Mouse (Mus musculus) small intestine, adult 2 months (tissue): ENCODE results near the gene Tnn. TPM values are rescaled to one million over a fixed set of nuclear protein-coding genes. Genes with fewer than 3 reads are reported as not detected.

Experiments used
- H3K27ac ChIP-seq: fragments of 200-500 bp; 2 replicates; pipeline ENCODE4 v1.5.1; 2012; ENCODE audit warnings: low read depth, low read length, control low read depth, inconsistent platforms; ENCODE audit not compliant: insufficient read depth
- H3K27me3 ChIP-seq: fragments of 200-500 bp; 2 replicates; pipeline ENCODE4 v1.6.1; 2012; ENCODE audit warnings: mild to moderate bottlenecking, moderate library complexity, low read length, inconsistent platforms; ENCODE audit not compliant: control insufficient read depth, insufficient read depth
- H3K36me3 ChIP-seq: fragments of 200-500 bp; 2 replicates; pipeline ENCODE4 v1.6.1; 2012; ENCODE audit warnings: mild to moderate bottlenecking, low read length, control low read depth, inconsistent platforms; ENCODE audit not compliant: control insufficient read depth, insufficient read depth
- H3K4me1 ChIP-seq: fragments of 200-500 bp; 2 replicates; pipeline ENCODE4 v1.6.1; 2012; ENCODE audit warnings: low read length, inconsistent platforms, mixed read lengths; ENCODE audit not compliant: control insufficient read depth, insufficient read depth, insufficient read length
- H3K4me3 ChIP-seq: fragments of 200-500 bp; 2 replicates; pipeline ENCODE4 v1.5.1; 2012; ENCODE audit warnings: low read depth, mild to moderate bottlenecking, control low read depth, inconsistent platforms, low read length, moderate library complexity
- CTCF ChIP-seq: fragments of 200-500 bp; IDR thresholded peaks from 2 replicates; pipeline ENCODE4 v1.5.1; 2012; ENCODE audit warnings: low read depth, mild to moderate bottlenecking, control low read depth, inconsistent platforms, low read length, moderate library complexity, mixed read lengths; ENCODE audit not compliant: insufficient replicate concordance, insufficient read length; ENCODE audit errors: extremely low read depth
- POLR2A ChIP-seq: fragments of 200-500 bp; IDR thresholded peaks from 2 replicates; pipeline ENCODE4 v1.6.1; 2012; ENCODE audit warnings: low read depth, mild to moderate bottlenecking, control low read depth, inconsistent platforms, low read length, moderate library complexity
- WGBS: fragments of 180-500 bp; shearing (Covaris S2); methylation state at CpG from one replicate; pipeline ENCODE4 v1.1.7; 2018; 5-methylcytosine and 5-hydroxymethylcytosine counted together
- polyA plus RNA-seq: library from polyadenylated mRNA; depleted of rRNA; stranded (reverse); fragments of >200 nt; gene quantifications from 2 replicates; pipeline ENCODE4 v1.2.3, GENCODE M21; 2012; rRNA removed

Gene Tnn
- polyA plus RNA-seq, 1 experiment = 0.25 TPM

DNA sequence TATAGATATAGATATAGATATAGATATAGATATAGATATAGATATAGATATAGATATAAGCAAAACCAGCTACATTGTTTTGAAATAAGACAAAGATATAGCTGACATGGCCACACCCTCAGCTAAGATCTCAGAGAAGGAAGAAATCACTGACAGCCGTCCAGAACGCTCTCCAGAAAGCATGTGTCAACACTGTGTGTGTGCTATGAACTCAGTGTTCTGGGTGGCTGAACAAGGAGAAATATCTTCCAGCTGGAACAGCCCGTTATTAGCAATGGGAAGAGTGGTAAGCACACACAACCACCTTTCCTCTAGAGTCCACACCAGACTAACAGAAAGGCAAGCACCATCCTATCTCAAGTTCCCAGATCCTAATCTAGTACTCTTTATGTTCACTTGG lies 117.8 kb downstream of the Tnn start:
- no peak overlapping the region for H3K27ac ChIP-seq
- H3K4me3 ChIP-seq = no peak overlapping the region
- 38% methylated on average over 3 of the region's 3 CpGs for WGBS

More for the DNA sequence above, 117.8 kb downstream of the Tnn start:
- no peaks in the 10 kb centered on the region for H3K4me1 ChIP-seq
- H3K36me3 ChIP-seq = no peaks in the 10 kb centered on the region
- H3K27me3 ChIP-seq = no peaks in the 10 kb centered on the region
- TF ChIP-seq CTCF (no peak), POLR2A (no peak)

Other genes with a start within 250 kb of the Tnn start
- 2.1 and 2.4 TPM in 2 replicates for gene 4930523C07Rik, start 109.2 kb downstream of the Tnn start, polyA plus RNA-seq
- gene Mrps14, start 41.6 kb upstream of the Tnn start, polyA plus RNA-seq = 10.7 and 11.2 TPM in 2 replicates
- 0.53 and 1.4 TPM in 2 replicates for gene Cacybp, start 59.3 kb upstream of the Tnn start, polyA plus RNA-seq